Mouse (Mus musculus) cerebellum, postnatal 25 days (tissue): ENCODE measurements around the gene Plxnb2.

ENCODE experiments used
- DNase-seq, 2 experiments: peaks; one replicate each; pipeline ENCODE4 v3.0.0; 2021; ENCODE audit warnings: mixed read lengths in 2 of 2

Plxnb2 gene

GRCm38 (mm10) chr15:89180571-89181229 lies at the start of gene Plxnb2:
Gene Plxnb2, minus strand, starts transcription at chr15:89180788.
- DNase-seq, result peak; percentile 87 to 90

- DNase-seq, result peak; percentile 68 to 74
Measured at GRCm38 (mm10) chr15:89215611-89216233, 35.1 kb upstream of the Plxnb2 start.

DNA sequence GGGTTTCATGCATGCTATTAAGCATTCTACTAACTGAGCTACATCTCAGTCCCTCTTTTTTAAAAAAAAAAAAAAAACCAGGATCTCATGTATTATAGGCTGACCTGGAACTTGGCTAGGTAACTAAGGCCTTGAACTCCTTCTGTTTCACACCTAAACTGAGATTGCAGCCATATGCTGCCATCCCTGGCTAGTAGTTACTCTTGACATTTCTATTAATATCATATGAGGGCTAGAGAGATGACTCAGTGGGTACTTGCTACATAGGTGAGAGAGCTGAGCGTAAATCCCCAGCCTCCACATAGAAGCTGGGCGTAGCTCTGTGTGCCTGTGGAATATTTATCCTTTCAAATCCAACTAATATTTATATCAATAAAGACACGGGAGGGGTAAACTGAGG lies 34.4 kb upstream of the Plxnb2 start:
- peak; percentile 31 to 55 for DNase-seq

DNA sequence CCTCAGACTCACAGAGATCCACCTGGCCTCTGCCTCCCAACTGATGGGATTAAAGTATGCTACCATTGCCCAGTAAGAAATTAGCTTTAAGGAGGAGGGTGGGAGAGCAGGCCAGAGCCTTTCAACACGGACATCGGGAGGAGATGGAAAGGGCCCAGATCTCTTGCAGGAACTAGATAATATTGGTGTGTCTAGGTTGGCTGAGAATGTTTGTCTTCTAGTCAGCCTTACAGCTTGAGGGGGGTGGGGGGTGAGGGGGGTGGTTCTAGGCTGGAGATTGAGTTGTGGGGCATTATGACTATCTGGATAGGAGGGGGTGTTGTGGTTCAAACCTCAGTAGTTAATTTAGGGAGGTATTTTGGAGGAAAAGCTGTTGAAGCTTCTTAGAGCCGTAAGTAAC lies 32.9 kb upstream of the Plxnb2 start:
- no peak for DNase-seq

GRCm38 (mm10) chr15:89212495-89212894 lies 31.9 kb upstream of the Plxnb2 start:
- peak; percentile 26 to 32 for DNase-seq

GRCm38 (mm10) chr15:89211716-89212461 lies 31.3 kb upstream of the Plxnb2 start:
- DNase-seq, result peak in 1 of 2 experiments; percentile 63

DNA sequence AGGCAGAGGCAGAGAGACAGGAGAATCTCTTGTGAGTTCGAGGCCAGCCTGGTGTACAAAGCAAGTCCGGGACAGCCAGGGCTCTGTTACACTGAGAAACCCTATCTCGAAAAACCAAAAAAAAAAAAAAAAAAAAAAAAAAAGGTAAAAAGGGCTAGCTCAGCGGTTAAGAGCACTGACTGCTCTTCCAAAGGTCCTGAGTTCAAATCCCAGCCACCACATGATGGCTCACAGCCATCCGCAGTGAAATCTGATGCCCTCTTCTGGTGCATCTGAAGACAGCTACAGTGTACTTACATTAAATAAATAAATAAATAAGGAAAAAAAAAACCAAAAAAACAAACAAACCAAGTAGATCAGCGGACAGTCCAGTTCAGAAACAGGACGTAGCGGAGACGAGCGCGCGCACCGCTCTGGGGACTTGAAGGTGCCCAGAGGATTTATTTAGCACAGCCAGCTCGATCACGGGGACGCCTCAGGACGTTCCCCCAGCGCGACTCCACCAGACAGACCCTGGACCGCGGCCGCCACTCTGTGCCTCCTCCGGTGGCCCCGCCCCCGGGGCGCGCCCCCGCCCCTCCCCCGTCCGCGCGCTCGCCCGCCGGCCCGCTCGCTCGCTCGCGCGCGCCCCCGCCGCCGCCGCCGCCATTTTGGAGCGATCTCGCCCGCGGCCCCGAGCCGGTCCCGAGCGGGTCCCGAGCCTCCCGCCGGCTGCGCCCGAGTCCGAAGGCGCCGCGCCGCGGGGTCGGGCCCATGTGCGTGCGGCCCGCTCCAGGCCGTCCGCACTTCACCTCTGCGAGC lies 30.5 kb upstream of the Plxnb2 start, which contains the start of gene Ppp6r2:
Gene Ppp6r2, plus strand, starts transcription at position 639 of the 801 bp plus-strand sequence.
- peak; percentile 90 to 95 for DNase-seq

DNA sequence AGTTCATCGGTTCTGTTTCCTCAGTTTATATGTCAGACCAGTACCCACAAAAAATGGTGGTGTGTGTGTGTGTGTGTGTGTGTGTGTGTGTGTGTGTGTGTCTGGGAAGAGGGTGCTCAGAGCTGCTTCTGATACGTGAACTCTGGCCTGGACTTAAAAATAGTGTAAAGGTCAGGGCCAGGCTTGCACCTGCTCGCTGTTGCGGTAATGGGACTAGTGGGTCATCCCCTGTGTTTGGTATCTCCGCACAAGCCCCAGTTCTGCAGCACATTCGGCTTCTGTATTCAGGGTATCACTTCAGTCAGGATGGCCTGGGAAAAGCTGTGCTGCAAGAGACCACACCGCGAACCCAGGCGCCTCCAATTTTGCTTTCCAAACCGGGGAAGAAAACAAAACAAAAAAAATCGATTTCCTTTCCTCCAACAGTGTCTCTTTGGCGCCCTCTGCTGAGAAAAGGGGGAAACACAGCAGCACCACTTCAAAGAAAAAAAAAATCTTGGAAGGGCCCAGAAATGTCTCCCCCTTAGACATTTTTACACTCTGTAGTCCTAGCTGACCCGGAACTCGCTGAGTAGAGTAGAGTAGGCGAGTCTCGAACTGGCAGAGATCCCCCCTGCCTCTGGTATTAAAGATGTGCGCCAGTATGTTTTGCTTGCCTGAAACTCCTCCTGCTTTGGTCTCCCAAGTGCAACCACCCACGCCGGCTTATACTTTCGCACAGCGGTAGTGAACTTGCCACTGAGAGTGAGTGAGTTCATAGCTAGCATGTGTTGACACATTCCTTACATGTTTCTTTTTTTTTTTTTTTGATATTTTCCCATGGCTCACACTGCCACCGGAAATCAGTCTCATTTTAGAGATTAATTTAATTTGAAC lies 29.5 kb upstream of the Plxnb2 start:
- DNase-seq, result peak; percentile 92 to 95

- no peak for DNase-seq
Measured at GRCm38 (mm10) chr15:89207457-89207856, 26.9 kb upstream of the Plxnb2 start.

DNA sequence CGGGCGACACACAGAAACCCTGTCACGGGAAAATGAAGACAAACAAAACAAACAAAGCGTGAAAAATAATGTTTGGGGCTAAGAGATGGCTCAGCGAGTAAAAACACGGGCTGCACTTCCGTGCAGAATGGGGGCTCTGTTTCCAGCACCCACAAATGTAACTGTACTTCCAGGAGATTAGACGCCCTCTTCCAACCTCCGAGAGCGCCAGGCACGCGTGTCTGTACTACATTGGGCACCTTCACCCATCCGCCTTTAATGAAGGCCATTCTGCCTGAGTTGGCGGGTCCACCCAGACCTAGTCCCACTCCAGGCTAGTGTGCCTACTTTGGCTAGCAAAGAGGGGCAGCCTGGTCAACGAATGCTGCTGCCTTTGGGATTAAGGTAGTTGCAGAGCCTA lies 16.5 kb upstream of the Plxnb2 start:
- peak in 1 of 2 experiments; percentile 50 for DNase-seq

GRCm38 (mm10) chr15:89196313-89196706 lies 15.7 kb upstream of the Plxnb2 start, which contains the start of gene Dennd6b:
Gene Dennd6b, minus strand, starts transcription at chr15:89196496.
- DNase-seq, result peak; percentile 96 to 97

GRCm38 (mm10) chr15:89195690-89196312 lies 15.2 kb upstream of the Plxnb2 start:
- DNase-seq, result peak; percentile 90 to 94

DNA sequence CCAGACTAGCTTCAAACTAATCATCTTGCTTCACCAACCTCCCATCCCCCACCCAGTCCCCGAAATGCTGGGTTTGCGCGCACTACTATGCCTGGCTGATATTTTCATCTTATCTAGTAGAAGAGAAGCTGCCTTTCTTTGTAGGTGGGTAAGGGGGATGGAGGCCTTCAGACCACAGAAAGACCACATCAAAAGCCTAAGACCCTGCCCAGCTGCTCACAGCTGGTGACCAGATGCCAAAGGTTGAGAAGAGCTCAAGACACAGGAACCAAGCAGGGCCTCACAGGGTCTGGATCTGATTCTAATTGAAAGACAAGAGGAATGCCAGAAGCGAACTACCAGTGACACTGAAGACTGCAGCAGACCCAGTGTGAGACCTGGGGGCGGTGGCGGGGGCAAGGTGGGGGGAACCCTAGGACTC lies 14.7 kb upstream of the Plxnb2 start:
- DNase-seq, result peak in 1 of 2 experiments; percentile 47

- peak in 1 of 2 experiments; percentile 25 for DNase-seq
Measured at GRCm38 (mm10) chr15:89184937-89185227, 4.3 kb upstream of the Plxnb2 start.

DNA sequence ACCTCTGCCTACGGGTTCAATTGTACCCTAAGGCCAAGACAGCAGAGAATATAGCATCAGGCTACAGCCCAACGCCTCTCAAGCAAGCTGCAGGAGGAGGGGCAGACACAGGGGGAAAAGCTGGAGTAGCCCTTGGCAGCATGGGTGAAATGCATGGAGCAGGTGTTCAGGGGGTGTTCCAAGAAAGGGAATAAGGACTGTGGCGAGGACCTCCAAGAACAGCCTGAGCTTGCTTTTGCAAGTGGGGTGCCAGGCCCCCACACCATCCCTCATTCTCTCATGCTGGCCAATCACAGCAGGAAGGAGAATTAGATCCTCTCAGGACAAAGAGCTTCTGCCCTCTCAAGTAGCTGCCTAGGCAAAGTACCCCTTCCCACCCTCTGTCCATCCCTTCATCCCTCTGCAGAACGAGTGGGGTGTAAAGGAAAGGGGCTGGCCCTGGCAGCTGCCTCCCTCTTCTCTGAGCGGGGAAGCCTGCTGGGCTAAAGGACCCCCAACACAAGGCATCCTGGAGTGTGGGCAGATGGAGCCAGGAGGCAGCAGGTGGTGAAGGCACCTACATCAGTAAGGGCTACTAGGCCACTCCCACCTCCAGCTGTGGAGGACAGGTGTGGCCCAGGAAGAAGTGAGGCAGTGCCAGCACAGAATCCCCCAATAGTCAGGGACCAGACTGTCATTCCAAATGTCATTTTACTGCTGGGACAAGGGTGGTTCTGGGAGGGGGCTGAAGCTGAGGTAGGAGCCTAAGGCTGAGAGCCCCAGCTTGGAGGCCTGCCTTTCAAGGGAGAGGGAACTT lies 3.8 kb upstream of the Plxnb2 start:
- DNase-seq, result peak; percentile 18 to 34

DNA sequence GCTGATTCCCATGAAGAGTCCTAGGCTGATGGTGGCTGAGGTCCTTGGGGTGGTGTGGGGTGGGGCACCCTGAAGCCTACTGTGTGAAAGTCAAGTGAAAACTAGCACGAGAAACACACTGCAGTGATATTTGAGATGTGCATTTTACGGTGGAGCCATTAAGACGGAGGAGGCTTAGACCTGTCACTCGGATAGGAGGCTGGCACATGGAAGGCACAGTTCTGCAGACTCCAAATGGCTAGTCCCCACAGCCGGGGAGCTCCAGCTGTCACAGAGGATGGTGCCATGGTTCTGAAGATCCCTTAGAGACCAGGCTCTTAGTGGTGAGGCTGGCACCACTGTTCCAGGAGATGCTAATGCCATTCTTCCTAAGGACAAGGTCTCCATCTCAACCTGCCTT lies 2.3 kb upstream of the Plxnb2 start:
- peak in 1 of 2 experiments; percentile 40 for DNase-seq

DNA sequence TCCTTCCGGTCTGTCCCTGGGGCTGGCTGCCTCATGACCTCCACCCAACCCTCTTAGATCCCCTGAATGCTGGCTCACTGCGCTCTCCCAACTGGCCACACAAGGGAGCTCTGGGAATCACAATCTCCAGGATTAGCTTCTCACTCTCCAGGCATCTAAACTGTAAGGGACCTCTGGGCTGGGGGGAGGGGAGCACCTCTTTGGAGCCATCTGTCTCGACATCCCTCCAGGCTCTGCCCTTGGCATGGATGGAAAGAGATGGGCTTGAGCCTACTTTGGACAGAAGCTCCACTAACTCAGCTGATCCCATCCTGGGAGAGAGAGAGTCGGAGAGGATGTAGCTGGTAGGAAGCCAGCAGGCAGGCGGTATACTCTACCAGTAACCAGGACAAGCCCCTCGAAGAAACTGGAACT lies 1.7 kb upstream of the Plxnb2 start:
- peak; percentile 75 to 79 for DNase-seq

GRCm38 (mm10) chr15:89181561-89182270 lies 1.1 kb upstream of the Plxnb2 start:
- DNase-seq, result peak; percentile 28 to 44

DNA sequence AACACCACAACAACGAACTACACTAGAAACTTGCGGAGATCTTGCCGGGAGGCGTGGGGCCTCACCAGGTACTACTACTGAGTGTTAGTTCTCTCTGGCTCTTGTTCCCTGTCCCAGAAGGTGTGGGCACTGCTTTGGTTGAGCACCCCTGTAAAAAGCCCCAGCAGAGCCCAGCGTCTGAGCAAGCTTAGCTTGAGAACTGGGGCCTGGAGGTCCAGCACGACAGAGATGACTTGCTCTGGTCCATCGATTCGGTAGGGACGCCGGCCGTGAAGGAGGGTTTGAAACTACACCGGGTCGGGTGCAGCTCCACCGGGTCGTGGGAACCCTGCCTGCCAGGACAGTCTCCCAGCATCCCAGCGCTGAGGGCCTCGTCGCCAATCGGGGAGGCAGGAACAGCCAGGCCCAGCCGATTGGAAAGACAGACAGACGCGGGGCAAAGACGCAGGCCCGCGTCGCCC lies 477 bp downstream of the Plxnb2 start:
- DNase-seq, result peak in 1 of 2 experiments; percentile 55

DNA sequence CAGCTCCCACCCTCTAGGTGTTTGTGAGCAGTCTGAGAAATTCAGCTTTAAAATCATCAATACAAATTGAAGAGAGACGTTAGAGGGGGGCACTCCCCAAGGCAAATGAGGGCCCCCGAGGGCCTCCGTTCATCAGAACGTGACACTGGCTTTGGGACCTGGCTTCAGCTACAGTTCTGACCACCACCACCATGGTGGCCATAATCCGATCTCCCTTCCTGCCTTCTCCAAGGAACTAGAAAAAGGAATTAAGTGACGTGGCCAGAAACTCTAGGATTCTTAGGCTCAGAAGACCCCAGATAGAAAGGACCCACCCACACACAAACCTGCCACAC lies 991 bp downstream of the Plxnb2 start:
- DNase-seq, result no peak
